Mouse (Mus musculus) embryo, embryonic 11.5 days (tissue): ENCODE data around the gene Cacna1b.

Source experiments
- DNase-seq: peaks from one replicate; pipeline ENCODE4 v3.0.0-alpha.2; 2012; ENCODE audit warnings: low read depth, low spot score

The Cacna1b gene

DNA sequence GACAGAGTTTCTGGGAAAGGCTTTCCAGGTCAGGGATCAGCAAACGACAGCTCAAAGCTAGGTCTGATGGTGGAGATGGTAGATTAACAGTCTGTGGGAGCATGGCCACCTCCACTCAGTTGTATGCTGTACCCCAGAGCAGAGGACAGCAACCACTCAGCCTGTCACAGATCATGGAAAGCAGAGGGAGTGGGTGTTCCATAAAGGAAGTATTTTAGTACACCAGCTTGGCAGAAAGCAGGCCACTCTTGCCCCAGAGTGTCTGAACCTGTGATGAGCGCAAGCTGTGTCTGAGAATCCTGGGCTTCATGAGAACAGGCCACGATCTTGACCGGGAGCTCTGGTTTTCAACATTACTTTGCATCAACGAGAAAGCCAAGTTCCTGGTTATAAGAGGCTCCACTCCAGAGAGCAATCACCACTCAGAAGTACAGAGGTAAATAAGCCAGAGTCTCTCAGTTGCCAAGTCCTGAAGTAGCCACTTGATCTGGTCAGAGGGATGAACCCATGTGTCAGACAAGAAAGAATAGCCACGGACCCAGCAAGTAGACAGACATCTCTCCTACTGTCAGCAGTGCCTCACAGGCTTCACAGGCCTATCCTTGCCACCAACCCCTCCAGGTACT lies 103.7 kb downstream of the Cacna1b start:
- DNase-seq, result no peak

DNA sequence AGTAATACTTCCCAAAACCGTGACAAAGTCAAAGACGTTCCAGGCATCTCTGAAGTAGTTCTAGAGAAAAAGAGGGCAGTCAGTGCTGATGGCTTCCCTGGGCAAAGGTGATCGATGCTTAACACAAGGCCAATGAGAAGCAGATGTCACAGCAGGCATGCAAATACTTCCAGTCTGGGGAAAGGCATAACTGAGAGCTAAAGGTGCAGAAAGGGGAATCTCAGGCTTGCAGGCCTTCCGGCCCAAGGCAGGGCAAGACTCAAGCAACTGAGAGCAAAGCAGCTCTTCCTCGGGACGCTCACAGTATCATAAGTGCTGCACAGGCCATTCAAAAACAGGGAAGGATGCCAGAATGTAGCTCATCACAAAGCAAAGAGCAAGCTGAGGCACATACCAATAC lies 114.4 kb downstream of the Cacna1b start:
- no peak for DNase-seq

DNA sequence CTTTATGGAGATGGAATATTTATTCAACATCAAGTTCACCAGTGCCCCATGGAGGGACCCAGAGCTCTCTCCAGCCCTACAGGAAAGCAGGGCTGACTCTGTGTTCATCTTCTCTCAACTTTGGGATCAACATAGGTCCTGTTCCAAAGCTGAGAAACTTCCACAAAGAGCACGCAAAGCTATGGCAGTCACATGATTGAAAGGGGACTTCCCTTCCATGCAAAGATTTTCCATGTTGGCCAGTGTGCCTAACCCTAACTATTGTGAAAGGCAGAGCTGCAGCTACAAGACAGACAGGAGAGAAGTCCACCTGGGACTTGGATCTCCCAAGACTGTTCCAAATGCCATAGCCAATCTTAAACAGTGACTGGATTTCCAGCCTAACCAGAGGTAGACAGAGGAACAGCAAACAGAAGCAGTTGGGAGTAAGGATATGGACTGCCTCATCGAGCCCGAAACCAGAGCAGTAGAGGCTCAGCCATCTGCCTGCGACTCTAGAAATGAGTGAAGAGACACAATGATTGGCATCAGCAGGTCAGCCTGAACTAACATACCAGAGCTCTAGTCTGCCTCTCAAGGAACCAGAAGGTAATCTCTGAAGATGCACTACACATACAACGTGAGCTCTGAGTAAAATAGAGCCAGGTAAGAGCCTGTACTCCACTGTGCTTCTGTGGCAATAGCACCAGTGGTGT lies 116.4 kb downstream of the Cacna1b start:
- DNase-seq, result no peak

DNA sequence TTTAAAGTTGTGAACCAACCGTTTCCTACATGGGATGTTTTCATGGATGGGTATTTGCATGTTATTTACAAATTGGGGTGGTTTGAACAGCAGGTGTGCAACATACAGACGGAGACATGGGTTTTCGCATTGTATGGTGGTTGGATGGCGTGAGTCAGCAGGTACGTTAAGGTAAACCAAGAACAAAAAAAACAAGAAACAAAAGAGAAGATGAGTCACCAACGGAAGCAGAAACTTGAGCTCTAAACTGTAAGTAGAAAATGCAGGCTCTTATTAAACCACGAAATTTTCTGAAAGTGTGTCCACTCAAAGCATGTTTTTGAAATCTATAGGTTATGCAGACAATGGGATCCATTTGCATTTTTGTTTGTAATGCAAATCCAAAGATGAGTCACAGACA lies 120.1 kb downstream of the Cacna1b start:
- DNase-seq, result no peak

DNA sequence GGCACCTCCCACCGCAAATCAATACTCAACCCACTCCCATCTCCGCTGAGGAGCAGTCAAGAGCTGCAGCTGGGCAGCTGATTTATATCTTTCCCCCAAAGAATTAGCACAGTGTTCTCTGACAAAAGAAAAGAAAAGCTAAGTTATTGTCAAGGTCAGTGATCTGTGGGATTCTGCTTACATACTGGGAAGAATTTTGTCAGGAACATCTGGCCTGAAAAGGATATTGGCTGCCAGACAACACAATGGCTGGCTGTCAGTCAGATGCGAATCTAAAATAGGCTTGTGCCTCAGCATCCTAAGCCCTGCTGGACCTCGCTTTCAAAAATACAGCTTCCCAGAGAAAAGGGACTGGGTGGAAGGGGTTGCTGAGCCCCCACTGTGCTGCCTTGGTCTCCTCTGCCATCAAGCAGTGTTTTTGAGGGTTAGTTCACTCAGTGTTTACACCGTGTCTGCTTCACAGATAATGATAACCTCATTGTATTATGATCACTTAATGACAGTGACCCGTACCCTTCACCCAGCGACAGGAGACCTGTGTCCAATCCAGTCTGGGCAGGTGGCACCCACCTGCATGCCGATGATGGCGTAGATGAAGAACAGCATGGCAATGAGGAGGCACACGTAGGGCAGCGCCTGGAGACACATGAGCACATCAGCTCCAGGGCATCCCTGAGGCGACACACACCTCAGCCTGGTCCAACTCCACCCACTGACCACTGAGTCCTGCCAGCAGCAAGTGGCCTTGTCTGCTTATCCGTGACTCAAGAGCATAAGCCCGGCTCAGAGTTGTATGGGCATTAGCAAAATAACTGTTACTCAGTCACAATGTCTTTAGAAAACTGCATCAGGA lies 124.6 kb downstream of the Cacna1b start:
- DNase-seq, result no peak

DNA sequence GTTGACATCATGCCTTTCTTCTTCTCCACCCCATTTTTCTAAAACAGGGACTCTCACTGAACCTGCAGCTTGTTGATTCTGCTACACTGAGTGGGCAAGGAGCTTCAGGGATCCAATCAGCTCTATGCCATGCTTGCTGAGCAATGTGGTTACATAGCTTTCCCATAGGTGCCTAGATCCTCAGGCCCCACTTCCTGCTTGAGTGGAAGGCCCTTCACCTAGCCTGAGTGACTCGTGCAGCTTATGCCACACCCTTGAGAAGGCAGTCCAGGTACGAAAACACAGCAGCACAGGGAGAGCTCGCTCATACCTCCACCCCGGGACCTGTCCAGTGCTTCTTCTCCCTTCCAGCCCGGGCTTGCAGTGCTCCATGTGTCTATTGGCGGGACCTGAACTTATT lies 129.3 kb downstream of the Cacna1b start:
- DNase-seq, result no peak

DNA sequence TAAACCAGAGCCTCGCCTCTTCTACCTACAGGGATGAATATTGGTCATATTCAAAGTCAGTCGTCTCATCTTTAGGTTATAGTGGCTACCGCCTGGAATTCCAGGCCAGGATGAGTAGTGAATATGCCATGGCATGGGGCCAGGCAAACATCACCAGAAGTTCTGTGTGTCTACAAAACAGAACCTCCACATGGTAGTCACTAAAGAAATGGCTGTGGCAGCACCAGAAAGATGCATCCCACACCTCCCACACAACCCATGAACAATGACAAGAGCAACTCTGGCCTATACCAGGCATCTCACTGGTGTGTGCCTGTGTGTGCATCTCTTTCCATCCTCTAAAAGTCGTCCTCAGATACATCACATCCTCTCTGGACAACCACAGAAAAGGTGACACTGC lies 145.8 kb downstream of the Cacna1b start:
- no peak for DNase-seq

DNA sequence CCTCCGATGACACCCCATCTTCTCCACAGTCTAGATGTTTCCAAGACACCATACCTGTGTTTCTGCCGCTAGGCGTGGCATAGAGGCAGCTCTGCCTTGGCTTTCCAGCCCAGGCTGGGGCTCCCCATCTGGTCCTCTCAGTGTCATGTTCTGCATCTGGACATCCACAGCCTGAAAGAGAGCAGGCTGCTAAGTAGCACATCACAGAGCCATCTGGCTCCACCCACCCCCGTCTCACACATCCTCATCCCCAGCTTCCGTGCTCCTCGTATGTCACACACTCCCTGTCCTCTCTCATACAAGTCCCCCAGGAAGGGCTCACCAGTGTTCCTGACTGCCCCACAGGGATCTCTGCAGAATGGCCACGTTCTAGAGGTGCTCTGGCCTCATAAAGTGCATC lies 153.2 kb downstream of the Cacna1b start:
- DNase-seq, result no peak

DNA sequence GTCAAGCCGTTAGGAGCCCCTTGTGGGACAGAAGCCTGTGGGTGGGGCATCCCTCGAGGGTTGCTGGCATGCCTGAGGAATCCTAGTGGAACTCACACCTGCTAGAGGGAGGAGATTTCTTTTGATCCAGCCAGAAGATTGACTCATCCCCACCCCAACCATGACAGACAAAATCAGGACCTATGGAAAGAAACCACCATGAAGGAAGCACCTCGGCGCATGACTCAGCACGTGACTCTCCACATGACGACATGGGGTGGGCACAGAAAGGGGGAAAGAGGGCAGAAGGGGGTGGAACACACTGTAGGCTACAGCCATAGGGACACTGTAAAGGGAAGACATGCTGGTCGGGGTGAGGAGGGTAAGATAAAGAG lies 154.2 kb downstream of the Cacna1b start:
- no peak for DNase-seq

DNA sequence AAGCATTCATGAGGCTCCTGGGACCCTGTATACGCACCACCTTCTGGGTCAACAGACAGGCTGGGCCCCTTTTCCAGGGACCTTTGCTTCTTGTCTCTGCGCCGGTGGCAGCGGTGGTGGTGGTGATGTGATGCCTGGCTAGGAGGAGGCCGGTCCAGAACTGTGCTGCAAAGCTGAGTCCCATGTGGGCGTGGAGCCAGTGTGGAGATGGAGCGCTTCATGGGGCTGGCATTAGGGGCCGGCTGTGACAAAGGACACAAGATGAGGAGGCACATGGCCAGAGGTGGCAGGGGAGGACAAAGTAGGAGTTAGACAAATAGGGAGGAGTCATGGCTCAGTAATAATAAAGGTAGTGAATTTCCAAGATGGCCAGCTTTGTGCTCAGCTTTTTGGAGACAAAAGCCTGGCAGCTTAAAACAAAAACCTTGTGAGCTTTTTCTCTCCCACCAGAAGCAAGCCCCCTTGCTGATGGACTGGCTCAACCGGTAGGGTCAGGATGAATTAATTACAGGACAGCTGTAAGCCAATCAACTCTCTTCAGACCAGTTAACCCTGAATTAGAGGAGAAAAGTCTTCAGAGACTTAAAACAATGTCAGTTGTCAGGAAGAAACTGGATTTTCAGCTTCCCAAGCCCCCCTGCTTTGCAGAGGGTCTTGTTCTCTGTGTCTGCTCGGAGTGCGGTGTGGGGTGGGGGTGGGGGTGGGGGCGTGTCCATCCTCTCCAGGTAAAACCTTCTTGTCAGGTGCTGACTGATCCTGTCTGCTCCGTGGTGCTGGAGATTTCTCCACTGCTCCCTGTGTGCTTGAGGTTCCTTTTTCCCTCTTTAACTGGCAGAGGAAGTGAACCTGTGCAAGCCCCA lies 154.8 kb downstream of the Cacna1b start:
- DNase-seq, result no peak

DNA sequence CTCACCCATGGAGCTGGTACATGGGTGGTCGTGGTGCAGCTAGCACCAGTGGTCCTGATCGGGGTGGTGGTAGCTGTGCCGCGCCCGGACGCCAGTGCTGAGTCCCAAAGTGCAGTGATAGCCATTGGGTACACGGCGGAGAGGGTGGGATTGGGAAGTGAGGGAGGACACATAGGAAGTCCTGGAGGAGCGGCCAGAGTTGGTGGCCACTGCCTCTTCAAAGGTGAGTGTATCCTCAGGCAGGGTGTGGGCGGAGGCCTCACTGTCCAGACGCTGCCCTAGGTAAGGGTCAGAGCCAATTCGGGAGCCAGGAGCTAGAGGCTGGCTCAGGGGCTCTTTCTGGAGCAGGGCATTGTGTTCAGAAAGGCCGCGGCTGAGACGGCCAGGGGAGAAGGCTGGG lies 156.4 kb downstream of the Cacna1b start:
- no peak for DNase-seq

DNA sequence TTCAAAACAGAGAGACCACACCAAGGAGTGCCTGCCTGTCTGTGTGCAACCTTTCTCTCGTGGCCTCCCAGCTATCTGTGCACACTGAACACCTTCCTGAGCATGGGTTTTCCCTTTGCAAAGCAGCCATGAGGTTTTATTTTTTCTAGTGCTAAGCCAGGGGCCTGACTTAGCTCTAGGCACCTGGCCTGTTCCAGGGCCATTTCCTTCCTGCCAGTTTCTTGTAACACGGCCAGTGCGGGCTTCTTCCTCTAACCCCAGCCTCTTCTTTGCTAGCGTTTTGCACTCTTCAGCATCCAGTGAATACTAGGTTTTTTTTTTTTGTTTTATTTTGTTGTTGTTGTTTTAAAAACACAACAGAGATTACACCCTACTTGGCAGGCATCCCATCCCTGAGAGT lies 157.9 kb downstream of the Cacna1b start:
- DNase-seq, result no peak

DNA sequence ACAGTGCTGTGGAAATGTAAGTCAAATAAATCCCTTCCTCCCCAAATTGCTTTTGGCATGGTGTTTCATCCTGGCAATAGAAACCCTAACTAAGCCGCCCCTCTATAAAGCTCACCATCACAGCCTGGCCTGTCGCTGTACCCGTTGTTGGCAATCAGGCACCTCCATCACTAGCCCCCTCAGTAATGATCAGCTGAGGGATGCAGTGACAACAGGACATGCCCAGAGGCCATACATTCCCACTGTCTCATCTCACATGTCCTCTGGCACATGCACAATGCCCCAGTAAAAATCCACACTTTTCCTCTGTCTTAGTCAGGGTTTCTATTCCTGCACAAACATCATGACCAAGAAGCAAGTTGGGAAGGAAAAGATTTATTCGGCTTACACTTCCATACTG lies 173.5 kb downstream of the Cacna1b start:
- DNase-seq, result no peak

DNA sequence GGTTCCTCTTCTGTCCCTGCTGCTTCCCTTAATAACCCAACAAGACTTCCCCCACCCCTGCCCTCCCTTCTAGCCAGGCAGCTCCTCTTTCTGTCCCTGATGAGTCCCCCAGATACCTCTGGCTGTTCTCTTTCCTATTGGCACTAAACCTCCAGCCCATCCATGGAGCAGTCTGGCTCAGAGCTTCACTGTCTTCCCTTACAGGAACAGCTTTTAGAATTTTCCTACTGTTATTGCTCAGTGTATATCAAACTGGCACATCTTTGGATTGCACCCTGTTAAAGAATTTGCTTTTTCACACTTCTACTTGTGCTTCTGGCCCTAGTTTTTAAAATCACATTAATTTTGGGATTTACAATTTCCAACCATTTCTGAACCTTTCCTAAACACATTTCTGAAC lies 175.0 kb downstream of the Cacna1b start:
- DNase-seq, result no peak

DNA sequence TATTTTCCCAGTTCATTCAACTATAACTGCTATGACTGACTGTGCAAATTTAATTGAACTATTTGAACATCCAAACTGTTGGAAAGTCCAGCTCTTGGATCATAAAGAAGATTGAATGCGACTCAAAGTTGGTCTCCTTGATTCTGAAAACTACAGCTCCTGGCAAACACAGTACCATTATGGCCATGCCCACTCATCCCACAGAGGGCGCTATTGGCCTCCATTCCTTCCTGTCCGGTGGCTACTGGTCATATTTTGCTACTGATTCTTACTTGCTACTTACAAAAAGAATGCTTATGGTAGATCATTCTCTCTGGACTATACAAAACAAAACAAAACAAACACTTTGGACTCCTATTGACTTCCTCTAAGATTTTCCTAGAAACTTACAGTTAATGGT lies 188.3 kb downstream of the Cacna1b start:
- peak; percentile 26 for DNase-seq

DNA sequence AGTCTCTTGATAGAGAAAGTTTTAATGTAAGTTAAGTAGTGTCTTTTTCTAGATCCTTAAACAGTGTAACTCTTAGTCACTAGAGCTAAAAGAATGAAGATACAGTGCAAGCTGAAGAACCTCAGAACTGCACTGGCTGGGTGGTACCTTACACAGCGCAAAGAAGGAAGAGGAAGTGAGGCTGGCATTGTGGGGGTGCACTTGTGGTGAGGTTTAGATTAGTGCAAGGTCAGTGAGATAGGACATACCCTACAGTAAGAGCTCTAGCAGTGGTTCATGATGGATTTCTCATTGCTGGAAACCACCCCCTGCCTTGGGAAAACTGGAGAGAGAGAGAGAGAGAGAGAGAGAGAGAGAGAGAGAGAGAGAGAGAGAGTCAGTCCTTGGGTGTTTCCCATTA lies 192.0 kb downstream of the Cacna1b start:
- no peak for DNase-seq

DNA sequence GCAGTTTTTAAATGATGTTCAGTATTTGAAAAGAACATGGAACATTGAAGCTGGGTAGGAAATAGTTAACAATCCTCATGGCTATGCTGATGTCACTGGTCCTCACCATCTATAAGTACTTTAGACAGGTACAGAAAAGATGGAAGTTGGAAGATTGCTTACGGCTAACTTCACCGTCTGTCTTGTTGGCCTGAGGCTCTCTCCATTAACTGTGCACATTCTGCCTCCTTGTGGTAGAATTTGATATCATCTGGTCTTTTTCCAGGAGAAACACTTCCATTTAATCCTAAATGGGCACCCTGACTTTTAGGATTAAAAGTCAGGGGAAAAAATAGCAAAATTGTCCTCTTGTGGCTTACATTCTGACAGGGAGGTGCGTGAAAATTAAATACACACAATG lies 194.4 kb downstream of the Cacna1b start:
- DNase-seq, result peak; percentile 36

DNA sequence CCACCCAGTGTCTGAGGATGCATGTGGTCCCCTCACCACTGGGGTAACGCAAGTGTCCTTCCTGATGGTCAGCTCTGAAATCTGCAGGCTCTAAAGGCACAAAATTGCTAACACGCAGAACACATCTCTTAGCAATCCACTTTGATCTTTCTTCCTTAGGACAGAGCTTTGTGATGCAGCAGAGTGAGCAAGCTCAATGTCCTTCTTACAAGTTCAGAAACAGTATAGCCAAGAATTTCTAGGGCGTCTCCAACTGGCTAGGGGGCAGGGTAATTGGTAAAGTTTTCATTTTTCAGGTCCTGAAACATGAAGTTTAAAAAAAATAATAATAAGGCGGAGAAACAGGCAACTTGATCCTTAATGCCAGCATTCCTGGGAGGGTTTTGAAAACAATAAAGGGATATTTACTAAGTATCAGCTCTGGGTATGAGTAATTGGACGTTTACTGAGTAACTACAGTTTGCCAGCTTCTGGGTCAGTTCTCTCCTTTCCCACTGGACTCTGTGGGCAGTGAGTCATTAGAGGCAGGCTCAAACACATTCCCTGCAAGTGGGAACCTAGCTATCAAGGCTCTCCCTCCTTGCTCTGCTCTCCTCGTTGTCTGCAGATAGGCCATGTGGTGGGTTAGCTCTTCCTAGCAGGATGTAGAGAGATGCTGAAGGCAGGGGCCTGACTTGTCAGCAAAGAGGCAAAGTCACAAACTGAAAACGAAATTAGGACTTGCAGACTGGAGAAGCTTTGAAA lies 200.2 kb downstream of the Cacna1b start:
- DNase-seq, result no peak

DNA sequence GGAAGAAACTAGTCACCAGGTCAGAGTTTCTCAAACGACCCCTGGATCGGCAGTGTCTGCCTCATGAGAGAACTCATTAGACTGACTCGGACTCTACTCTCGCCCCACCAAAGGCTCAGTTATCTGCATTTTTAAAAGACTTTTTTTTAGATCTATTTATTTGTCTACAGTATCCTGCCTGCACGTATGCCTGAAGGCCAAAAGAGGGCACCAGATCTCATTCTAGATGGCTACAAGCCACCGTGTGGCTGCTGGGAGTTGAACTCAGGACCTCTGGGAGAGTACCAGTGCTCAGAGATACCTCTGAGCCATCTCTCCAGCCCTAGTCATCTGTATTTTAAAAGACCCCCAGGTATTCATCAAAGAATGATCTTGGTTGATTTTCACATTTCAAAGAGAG lies 201.0 kb downstream of the Cacna1b start:
- DNase-seq, result no peak

DNA sequence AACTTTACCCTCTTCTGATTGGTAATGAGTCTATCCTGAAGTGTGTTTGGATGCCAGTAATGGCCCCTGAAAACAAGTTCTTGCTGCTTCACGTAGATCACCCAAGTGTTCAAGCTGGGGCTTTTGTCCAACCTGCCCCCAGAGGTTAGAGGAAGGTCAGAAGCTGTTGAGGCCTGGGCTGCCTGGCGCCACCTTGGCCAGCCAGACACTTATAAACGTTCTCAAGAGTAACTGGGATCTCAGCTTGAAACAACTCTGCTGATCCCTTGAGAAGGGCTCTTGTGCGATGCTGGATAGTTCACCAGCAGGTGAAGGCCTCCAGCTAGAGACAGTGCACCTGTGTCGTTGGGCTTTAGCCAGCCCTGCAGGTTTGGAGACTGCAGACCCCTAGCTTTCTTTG lies 202.8 kb downstream of the Cacna1b start:
- DNase-seq, result no peak

DNA sequence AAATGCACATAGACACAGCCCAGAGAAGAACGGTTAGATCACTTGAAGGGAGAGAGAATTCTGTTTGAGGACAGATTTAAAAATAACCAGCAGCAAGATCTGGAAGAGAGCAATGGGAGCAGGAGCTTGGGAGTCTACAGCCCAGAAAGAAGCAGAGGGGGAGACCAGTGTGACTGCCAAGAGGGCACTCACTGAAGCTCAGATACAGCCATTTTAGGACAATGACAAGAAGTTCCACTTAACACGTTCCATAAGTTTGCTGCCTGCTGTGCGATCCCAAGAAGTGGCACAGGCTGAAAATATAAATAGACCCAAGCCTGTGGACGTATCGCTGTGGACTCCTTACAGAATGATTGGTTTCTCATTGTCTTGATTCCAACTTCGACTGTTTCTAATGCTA lies 206.6 kb downstream of the Cacna1b start:
- DNase-seq, result no peak
